Mouse (Mus musculus) embryonic facial prominence, embryonic 11.5 days (tissue): ENCODE results near the gene Asrgl1. TPM values are rescaled to one million over a fixed set of nuclear protein-coding genes. Genes with fewer than 3 reads are reported as not detected.

ENCODE experiments used
- ATAC-seq: fragments of 200-750 bp; cut with Nextera tagmentation; replicated peaks from 2 replicates; pipeline ENCODE4 v1.8.0; 2017; ENCODE audit warnings: low read depth; ENCODE audit not compliant: insufficient number of reproducible peaks, low FRiP score, low TSS enrichment
- DNase-seq: peaks from one replicate; pipeline ENCODE4 v3.0.0-alpha.2; 2015; ENCODE audit warnings: low spot score
- H3K27ac ChIP-seq: fragments of 300-500 bp; sonication (generic); replicated peaks from 2 replicates; pipeline ENCODE4 v1.5.1; 2014; ENCODE audit warnings: mild to moderate bottlenecking, low read depth, low read length, control low read depth
- H3K27me3 ChIP-seq: fragments of 300-500 bp; sonication (generic); 2 replicates; pipeline ENCODE4 v1.6.1; 2014; ENCODE audit warnings: mild to moderate bottlenecking, low read length, moderate library complexity, mixed read lengths; ENCODE audit not compliant: control insufficient read depth, insufficient read depth
- H3K36me3 ChIP-seq: fragments of 300-500 bp; sonication (generic); replicated peaks from 2 replicates; pipeline ENCODE4 v1.6.1; 2014; ENCODE audit warnings: low read depth, mild to moderate bottlenecking, low read length, moderate library complexity, mixed read lengths; ENCODE audit not compliant: control insufficient read depth, insufficient read depth
- H3K4me1 ChIP-seq: fragments of 300-500 bp; sonication (generic); 2 replicates; pipeline ENCODE4 v1.6.1; 2014; ENCODE audit warnings: low read length, mixed read lengths; ENCODE audit not compliant: control insufficient read depth, insufficient read depth
- H3K4me2 ChIP-seq: fragments of 300-500 bp; sonication (generic); 2 replicates; pipeline ENCODE4 v1.6.1; 2014; ENCODE audit warnings: low read depth, mild to moderate bottlenecking, control low read depth, low read length, moderate library complexity
- H3K4me3 ChIP-seq: fragments of 300-500 bp; sonication (generic); 2 replicates; pipeline ENCODE4 v1.5.1; 2014; ENCODE audit warnings: low read depth, low read length, control low read depth
- H3K9ac ChIP-seq: fragments of 300-500 bp; sonication (generic); replicated peaks from 2 replicates; pipeline ENCODE4 v1.6.1; 2014; ENCODE audit warnings: mild to moderate bottlenecking, control low read depth, low read length
- H3K9me3 ChIP-seq: fragments of 300-500 bp; sonication (generic); replicated peaks from 2 replicates; pipeline ENCODE4 v1.6.1; 2016; ENCODE audit warnings: mild to moderate bottlenecking, low read length, inconsistent platforms, mixed read lengths; ENCODE audit not compliant: control insufficient read depth
- WGBS: fragments of 180-500 bp; shearing (Covaris S2); extraction: QIAGEN DNeasy Blood & Tissue Kit; methylation state at CpG from one replicate; pipeline ENCODE4 v1.1.7; 2014; 5-methylcytosine and 5-hydroxymethylcytosine counted together
- polyA plus RNA-seq: library from polyadenylated mRNA; unstranded; fragments of >200 nt; fragmentation: Nextera tagmentation; extraction: Ambion mirVana; gene quantifications from 2 replicates; pipeline ENCODE4 v1.2.1, GENCODE M21; 2014

Asrgl1 gene
- polyA plus RNA-seq, 1 experiment from 2014 or later = 18.3 TPM

GRCm38 (mm10) chr19:9082191-9083009 lies 53.0 kb downstream of the Asrgl1 start:
- DNase-seq = peak; percentile 93

GRCm38 (mm10) chr19:9081311-9082190 lies 53.9 kb downstream of the Asrgl1 start:
- Histone ChIP-seq H3K4me3 (no peak overlapping the region), H3K36me3 (no peaks in the 10 kb centered on the region), H3K27me3 (no peaks in the 10 kb centered on the region), H3K9me3 (no peaks in the 10 kb centered on the region), H3K9ac (no peak overlapping the region), H3K4me2 (no peak overlapping the region), H3K27ac (no peak overlapping the region), H3K4me1 (no peaks in the 10 kb centered on the region)
- ATAC-seq (0 out of 2 replicates have a peak, but pooled peaks have one; percentile 19), DNase-seq (no peak)
- WGBS = 88% methylated on average over 14 of the region's 14 CpGs

More at GRCm38 (mm10) chr19:9082191-9083009, 53.0 kb downstream of the Asrgl1 start:
- Histone ChIP-seq H3K27ac (no peak overlapping the region), H3K4me3 (no peak overlapping the region), H3K36me3 (no peaks in the 10 kb centered on the region), H3K9me3 (no peaks in the 10 kb centered on the region), H3K4me2 (no peak overlapping the region), H3K27me3 (no peaks in the 10 kb centered on the region), H3K9ac (0 out of 2 replicates have a peak overlapping the region, but pooled peaks have one; percentile 10), H3K4me1 (no peaks in the 10 kb centered on the region)
- 21% methylated on average over 23 of the region's 23 CpGs for WGBS
- ATAC-seq = peak; percentile 90

- 38% methylated on average over 7 of the region's 7 CpGs for WGBS
- Histone ChIP-seq H3K27me3 (no peaks in the 10 kb centered on the region), H3K4me2 (no peak overlapping the region), H3K27ac (no peak overlapping the region), H3K9ac (no peak overlapping the region), H3K4me1 (no peaks in the 10 kb centered on the region), H3K9me3 (no peaks in the 10 kb centered on the region), H3K36me3 (no peaks in the 10 kb centered on the region), H3K4me3 (no peak overlapping the region)
- ATAC-seq (no peak), DNase-seq (no peak)
These were observed 55.5 kb downstream of the Asrgl1 start for GRCm38 (mm10) chr19:9079916-9080315.

GRCm38 (mm10) chr19:9076982-9077660 lies 58.3 kb downstream of the Asrgl1 start:
- Histone ChIP-seq H3K9me3 (no peaks in the 10 kb centered on the region), H3K4me3 (no peak overlapping the region), H3K4me1 (no peaks in the 10 kb centered on the region), H3K27ac (no peak overlapping the region), H3K27me3 (no peaks in the 10 kb centered on the region), H3K36me3 (no peaks in the 10 kb centered on the region), H3K9ac (no peak overlapping the region), H3K4me2 (no peak overlapping the region)
- 77% methylated on average over 4 of the region's 4 CpGs for WGBS
- ATAC-seq (no peak), DNase-seq (no peak)

GRCm38 (mm10) chr19:9076035-9076434 lies 59.4 kb downstream of the Asrgl1 start:
- H3K36me3 ChIP-seq = no peaks in the 10 kb centered on the region
- no peak overlapping the region for H3K4me3 ChIP-seq
- no peak overlapping the region for H3K27ac ChIP-seq
- DNase-seq = no peak
- no peaks in the 10 kb centered on the region for H3K4me1 ChIP-seq
- H3K9ac ChIP-seq = no peak overlapping the region
- WGBS = 95% methylated on average over 3 of the region's 3 CpGs
- no peaks in the 10 kb centered on the region for H3K9me3 ChIP-seq
- no peak for ATAC-seq
- H3K27me3 ChIP-seq = no peaks in the 10 kb centered on the region
- no peak overlapping the region for H3K4me2 ChIP-seq

- Histone ChIP-seq H3K4me2 (no peak overlapping the region), H3K4me1 (no peaks in the 10 kb centered on the region), H3K27me3 (no peaks in the 10 kb centered on the region), H3K27ac (no peak overlapping the region), H3K36me3 (no peaks in the 10 kb centered on the region), H3K9ac (no peak overlapping the region), H3K4me3 (no peak overlapping the region), H3K9me3 (no peaks in the 10 kb centered on the region)
- DNase-seq (no peak), ATAC-seq (no peak)
- whole genome bisulfite sequencing = 75% methylated on average over 2 of the region's 2 CpGs
These were observed 59.9 kb downstream of the Asrgl1 start for GRCm38 (mm10) chr19:9075558-9075957.

- Histone ChIP-seq H3K27ac (no peak overlapping the region), H3K9ac (no peak overlapping the region)
- WGBS = 78% methylated on average over 4 of the region's 4 CpGs
These were observed 61.0 kb downstream of the Asrgl1 start for GRCm38 (mm10) chr19:9074424-9074823.

More at GRCm38 (mm10) chr19:9074424-9074823, 61.0 kb downstream of the Asrgl1 start:
- Histone ChIP-seq H3K4me2 (no peak overlapping the region), H3K4me3 (no peak overlapping the region), H3K36me3 (no peaks in the 10 kb centered on the region), H3K4me1 (no peaks in the 10 kb centered on the region), H3K27me3 (no peaks in the 10 kb centered on the region), H3K9me3 (no peaks in the 10 kb centered on the region)
- no peak for DNase-seq
- no peak for ATAC-seq
